In genomic region chr10:117299106-117299505, GRCm38 (mm10) we compare ENCODE assay signal across 26 mouse cellular contexts. TPM values are rescaled to one million over a fixed set of nuclear protein-coding genes. Genes with fewer than 3 reads are reported as not detected.
"Had no signal": no experiment of that assay in that cellular context is flagged by ENCODE, and none has a peak within 500 bp of the region (broad histone marks: within the 10 kb centered on the region; RNA-seq: fewer than 3 reads in every experiment).

No protein-coding gene starts in this region.

- H3K27ac ChIP-seq: hindbrain, embryonic 13.5 days; hindbrain, embryonic 15.5 days; hindbrain, postnatal 0 days; kidney, embryonic 15.5 days; kidney, postnatal 0 days; limb, embryonic 13.5 days; limb, embryonic 15.5 days; liver, embryonic 13.5 days had no signal

- H3K4me3 ChIP-seq: heart, embryonic 12.5 days; hindbrain, embryonic 13.5 days; hindbrain, embryonic 15.5 days; kidney, embryonic 15.5 days; limb, embryonic 13.5 days; limb, embryonic 15.5 days; liver, embryonic 13.5 days had no signal

- H3K36me3 ChIP-seq: heart, embryonic 12.5 days; hindbrain, embryonic 13.5 days; hindbrain, embryonic 15.5 days; kidney, embryonic 15.5 days; limb, embryonic 13.5 days; limb, embryonic 15.5 days; liver, embryonic 13.5 days had no signal

- H3K4me1 ChIP-seq: heart, embryonic 12.5 days; hindbrain, embryonic 13.5 days; hindbrain, embryonic 15.5 days; kidney, embryonic 15.5 days; limb, embryonic 13.5 days; limb, embryonic 15.5 days had no signal

- ATAC-seq: hindbrain, postnatal 0 days had no signal

- H3K27me3 ChIP-seq: hindbrain, embryonic 13.5 days; hindbrain, embryonic 15.5 days; kidney, embryonic 15.5 days; limb, embryonic 13.5 days; limb, embryonic 15.5 days; liver, embryonic 13.5 days had no signal

- DNase-seq: gastrocnemius, postnatal 14 days; gastrocnemius, postnatal 36 days; heart, adult 18-20 months; heart, postnatal 10 days; heart, postnatal 36 days; kidney, adult 11 months; kidney, adult 2 months; kidney, adult 9 months; kidney, postnatal 14 days; kidney, postnatal 36 days; layer of hippocampus, adult 9-11 months; layer of hippocampus, postnatal 36 days; left cerebral cortex, postnatal 4 days; liver, embryonic 13.5 days had no signal

- H3K4me2 ChIP-seq: heart, embryonic 12.5 days; hindbrain, embryonic 13.5 days; hindbrain, embryonic 15.5 days; kidney, embryonic 15.5 days; limb, embryonic 13.5 days; limb, embryonic 15.5 days; liver, embryonic 13.5 days had no signal

- H3K9me3 ChIP-seq: heart, embryonic 12.5 days; hindbrain, embryonic 13.5 days; hindbrain, embryonic 15.5 days; kidney, embryonic 15.5 days; limb, embryonic 13.5 days; limb, embryonic 15.5 days; liver, embryonic 13.5 days had no signal

- H3K9ac ChIP-seq: heart, embryonic 12.5 days; hindbrain, embryonic 13.5 days; hindbrain, embryonic 15.5 days; kidney, embryonic 15.5 days; limb, embryonic 13.5 days; limb, embryonic 15.5 days; liver, embryonic 13.5 days had no signal

RNA-seq across cellular contexts. Expression of gene Lyz1, which starts 6.4 kb away (rescaled TPM):
- total RNA-seq: hematopoietic stem cell, adult 5-6 weeks; liver, adult 2 months had no signal
- polyA plus RNA-seq: hindbrain, embryonic 11.5 days; hindbrain, embryonic 13.5 days; hindbrain, embryonic 15.5 days; hindbrain, postnatal 0 days; kidney, embryonic 15.5 days; limb, embryonic 11.5 days; liver, adult 2 months; liver, embryonic 13.5 days had no signal
